20 mouse cellular contexts compared by ENCODE assay signal in the genomic region with DNA sequence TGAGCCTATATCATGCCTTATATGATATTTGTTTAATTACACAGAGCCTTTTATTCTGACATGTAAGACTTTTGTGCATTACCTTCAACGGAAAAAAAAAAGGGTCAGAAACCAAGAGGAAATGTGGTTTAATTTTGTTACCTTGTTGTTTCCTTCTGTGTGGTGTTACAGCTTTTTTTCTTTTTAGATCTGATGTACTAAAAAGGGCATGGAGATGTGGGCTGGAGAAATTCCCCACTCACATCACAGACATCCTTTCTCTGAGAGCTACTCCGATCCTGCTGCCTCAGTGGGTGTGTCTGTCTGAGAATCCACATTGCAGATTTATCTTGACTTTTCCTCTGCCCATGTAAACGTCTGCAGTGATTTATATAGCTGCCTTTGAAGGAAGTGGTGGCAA. TPM values are rescaled to one million over a fixed set of nuclear protein-coding genes. Genes with fewer than 3 reads are reported as not detected.
DNase-seq lines count a peak whose midpoint lies in the region.
"Had no signal": no experiment of that assay in that cellular context is flagged by ENCODE, and none has a peak within 500 bp of the region (broad histone marks: within the 10 kb centered on the region; RNA-seq: fewer than 3 reads in every experiment).

No protein-coding gene starts in this region.

- peak; percentile 46 for DNase-seq in CD4-positive, CD25-positive, alpha-beta regulatory T cell, adult 2 months (ENCODE audit: low read depth, low spot score)
- peak; percentile 70 for DNase-seq in T-cell, adult 2 months (ENCODE audit: low spot score)
- DNase-seq in induced T-regulatory cell, adult 2 months (ENCODE audit: low read depth) = peak; percentile 57
- peak; percentile 80 for DNase-seq in naive thymus-derived CD4-positive, alpha-beta T cell, adult 2 months (ENCODE audit: low read depth)
- no peak for DNase-seq in kidney, postnatal 25 days
- DNase-seq in gastrocnemius, postnatal 14 days = no peak
- DNase-seq in heart, postnatal 4 days = no peak
- DNase-seq: adrenal gland, postnatal 10 days; adrenal gland, postnatal 36 days; cerebellum, adult 18-20 months; cerebellum, adult 9-10 months; cerebellum, postnatal 14 days; gastrocnemius, postnatal 10 days; heart, adult 18-20 months; heart, postnatal 10 days; heart, postnatal 36 days; kidney, adult 18-20 months; kidney, adult 9 months had no signal

- intact Hi-C loops in gastrocnemius, postnatal 14 days (cut with DNase I; ENCODE audit: low total_unique reads) = no loop called here

RNA-seq across cellular contexts. Expression of a gene that starts 7.7 kb away (rescaled TPM):
- total RNA-seq in gastrocnemius, postnatal 14 days (2021) = 1 to 10 TPM; 1.1 to 2.5 TPM
- total RNA-seq in heart, postnatal 4 days (2021) = 1 to 10 TPM in 1 of 2 experiments, under 1 TPM in 1; 0.92 to 1.1 TPM
- total RNA-seq: MEL had no signal

RNA-seq across cellular contexts. Expression of a gene that starts 16.3 kb away (rescaled TPM):
- total RNA-seq in gastrocnemius, postnatal 14 days (2021) = under 1 TPM; 0.37 to 0.69 TPM
- under 1 TPM in 1 of 2 experiments, not detected in 1; 0.32 TPM for total RNA-seq in heart, postnatal 4 days (2021)
- total RNA-seq: MEL had no signal

RNA-seq across cellular contexts. Expression of a gene that starts 23.1 kb away (rescaled TPM):
- total RNA-seq in gastrocnemius, postnatal 14 days (2021) = under 1 TPM; 0.11 to 0.27 TPM
- total RNA-seq in heart, postnatal 4 days (2021) = 1 to 10 TPM in 1 of 2 experiments, under 1 TPM in 1; 0.86 to 1.8 TPM
- total RNA-seq: common myeloid progenitor, adult 5-6 weeks had no signal

RNA-seq across cellular contexts. Expression of a gene that starts 53.2 kb away (rescaled TPM):
- total RNA-seq in gastrocnemius, postnatal 14 days (2021) = not detected
- under 1 TPM; 0.81 to 0.88 TPM for total RNA-seq in heart, postnatal 4 days (2021)
- total RNA-seq: common myeloid progenitor, adult 5-6 weeks; gastrocnemius, postnatal 10 days; MEL had no signal

RNA-seq across cellular contexts. Expression of a gene that starts 54.9 kb away (rescaled TPM):
- 1 to 10 TPM; 1.9 to 2.6 TPM for total RNA-seq in gastrocnemius, postnatal 14 days (2021)
- under 1 TPM; 0.56 to 0.64 TPM for total RNA-seq in heart, postnatal 4 days (2021)
- total RNA-seq: common myeloid progenitor, adult 5-6 weeks; MEL had no signal

Comparison
In these comparisons a context has a peak if more than half of its experiments do, and no peak if none do; other contexts are left out.
1. DNase-seq: peak in CD4-positive, CD25-positive, alpha-beta regulatory T cell, adult 2 months (single experiment), T-cell, adult 2 months (single experiment), induced T-regulatory cell, adult 2 months (single experiment) and naive thymus-derived CD4-positive, alpha-beta T cell, adult 2 months (single experiment); none in kidney, postnatal 25 days (0 of 2), gastrocnemius, postnatal 14 days (single experiment) and heart, postnatal 4 days (single experiment).